Mouse (Mus musculus) heart, adult 2 months (tissue): ENCODE measurements around the gene Sod1.

Experiments
- CTCF ChIP-seq: fragments of 200-600 bp; IDR thresholded peaks from 2 replicates; pipeline ENCODE4 v1.8.1; 2022; ENCODE audit warnings: antibody characterized with exemption, mild to moderate bottlenecking, moderate library complexity
- EP300 ChIP-seq: fragments of 200-500 bp; IDR thresholded peaks from 2 replicates; pipeline ENCODE4 v1.6.1; 2011; ENCODE audit warnings: low read depth, low read length, control low read depth; ENCODE audit not compliant: insufficient read depth
- POLR2A ChIP-seq: fragments of 200-500 bp; IDR thresholded peaks from 2 replicates; pipeline ENCODE4 v1.6.1; 2011; ENCODE audit warnings: mild to moderate bottlenecking, low read depth, low read length, control low read depth; ENCODE audit not compliant: insufficient read depth

DNA sequence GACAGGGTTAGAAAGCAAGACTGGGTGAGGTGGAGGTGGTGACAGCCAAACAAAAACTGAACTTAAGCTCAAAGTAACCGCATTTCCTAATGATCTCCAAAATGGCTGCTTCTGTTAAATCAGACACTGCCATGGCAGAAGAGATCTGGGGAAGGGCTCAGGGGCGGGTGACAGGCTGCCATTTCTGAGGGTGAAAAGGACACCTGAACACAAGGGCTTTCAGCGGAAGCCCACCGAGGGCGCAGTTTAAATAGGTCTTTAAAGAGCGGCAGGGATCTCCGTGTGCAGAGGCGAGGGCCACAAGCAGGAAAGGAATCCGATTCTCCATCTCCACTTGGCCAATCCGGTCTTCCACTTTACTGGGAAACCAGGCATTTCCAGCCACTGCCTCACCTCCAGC lies 13.1 kb downstream of the Sod1 start:
- TF ChIP-seq POLR2A (no peak), CTCF (no peak), EP300 (no peak)
